Mouse (Mus musculus) CH12.LX (cell line): Measurements from ENCODE around the gene Uspl1. TPM values are rescaled to one million over a fixed set of nuclear protein-coding genes. Genes with fewer than 3 reads are reported as not detected.

ENCODE experiments used
- DNase-seq: peaks from one replicate; pipeline ENCODE4 v3.0.0-alpha.2; 2013; ENCODE audit errors: extremely low read depth
- H3K27ac ChIP-seq: 2 replicates; pipeline ENCODE4 v1.5.1; 2012; ENCODE audit warnings: low read depth, mild to moderate bottlenecking, control low read depth, moderate library complexity; ENCODE audit not compliant: insufficient read depth
- H3K27me3 ChIP-seq: replicated peaks from 2 replicates; pipeline ENCODE3; 2012; ENCODE audit warnings: inconsistent platforms
- H3K36me3 ChIP-seq, 2 experiments: replicated peaks in 1 of 2; 2 replicates each; pipeline versions ENCODE3 to v1.6.1; 2012; ENCODE audit warnings: inconsistent platforms in 1 of 2, low read length in 1 of 2, mild to moderate bottlenecking in 1 of 2, mixed read lengths in 1 of 2, moderate library complexity in 1 of 2; ENCODE audit not compliant: control insufficient read depth in 1 of 2, insufficient read depth in 1 of 2
- H3K4me1 ChIP-seq, 2 experiments: 2 replicates each; pipeline ENCODE4 v1.6.1; 2012; ENCODE audit warnings: inconsistent platforms in 1 of 2, moderate library complexity in 1 of 2; ENCODE audit not compliant: insufficient read depth in 2 of 2, control insufficient read depth in 1 of 2
- H3K4me2 ChIP-seq: 2 replicates; pipeline ENCODE4 v1.6.1; 2012; ENCODE audit warnings: low read depth, mild to moderate bottlenecking, control low read depth; ENCODE audit not compliant: poor library complexity, insufficient read depth, severe bottlenecking
- H3K4me3 ChIP-seq, 3 experiments: fragments of 150-350 bp in 1 of 3; sonication (generic) in 1 of 3; replicated peaks in 1 of 3; 2 replicates each; pipeline versions ENCODE3 to v1.5.1; 2011 to 2012; ENCODE audit warnings: low read depth in 2 of 3, low read length in 2 of 3, mild to moderate bottlenecking in 2 of 3, moderate library complexity in 2 of 3, control low read depth in 1 of 3, improper control_type of control experiment in 1 of 3, inconsistent platforms in 1 of 3, mixed read lengths in 1 of 3; ENCODE audit not compliant: poor library complexity in 1 of 3
- H3K79me2 ChIP-seq: replicated peaks from 2 replicates; pipeline ENCODE4 v1.6.1; 2012; ENCODE audit warnings: mild to moderate bottlenecking, moderate library complexity; ENCODE audit not compliant: control insufficient read depth, poor library complexity, insufficient read depth, severe bottlenecking; ENCODE audit errors: extremely low read depth
- H3K9ac ChIP-seq: 2 replicates; pipeline ENCODE4 v1.6.1; 2012; ENCODE audit warnings: low read depth, mild to moderate bottlenecking, control low read depth, moderate library complexity; ENCODE audit not compliant: insufficient read depth
- H3K9me3 ChIP-seq: replicated peaks from 2 replicates; pipeline ENCODE3; 2012; ENCODE audit warnings: low read length, inconsistent platforms, mixed read lengths
- BHLHE40 ChIP-seq: IDR thresholded peaks from 2 replicates; pipeline ENCODE4 v1.6.1; 2011; ENCODE audit warnings: mild to moderate bottlenecking, low read depth, low read length, improper control_type of control experiment
- E2F4 ChIP-seq: IDR thresholded peaks from 2 replicates; pipeline ENCODE4 v1.6.1; 2011; ENCODE audit warnings: low read depth, low read length, improper control_type of control experiment; ENCODE audit not compliant: insufficient replicate concordance
- ELF1 ChIP-seq: IDR thresholded peaks from 2 replicates; pipeline ENCODE4 v1.6.1; 2014; ENCODE audit warnings: low read depth, mild to moderate bottlenecking, inconsistent platforms, low read length, improper control_type of control experiment
- EP300 ChIP-seq: IDR thresholded peaks from 2 replicates; pipeline ENCODE4 v1.6.1; 2011; ENCODE audit warnings: low read length, improper control_type of control experiment
- ETS1 ChIP-seq: conservative IDR thresholded peaks from 2 replicates; pipeline ENCODE4 v1.6.1; 2012; ENCODE audit warnings: low read depth, mild to moderate bottlenecking, inconsistent platforms, low read length, improper control_type of control experiment, moderate library complexity
- GABPA ChIP-seq: IDR thresholded peaks from 2 replicates; pipeline ENCODE4 v1.6.1; 2012; ENCODE audit warnings: low read depth, low read length, improper control_type of control experiment, inconsistent platforms; ENCODE audit not compliant: insufficient replicate concordance
- HCFC1 ChIP-seq: IDR thresholded peaks from 2 replicates; pipeline ENCODE4 v1.6.1; 2012; ENCODE audit warnings: low read depth, mild to moderate bottlenecking, inconsistent platforms, low read length, improper control_type of control experiment
- IRF4 ChIP-seq: IDR thresholded peaks from 2 replicates; pipeline ENCODE4 v1.6.1; 2014; ENCODE audit warnings: low read depth, mild to moderate bottlenecking, inconsistent platforms, low read length, improper control_type of control experiment
- JUND ChIP-seq: conservative IDR thresholded peaks from 2 replicates; pipeline ENCODE4 v1.6.1; 2011; ENCODE audit warnings: low read depth, low read length, improper control_type of control experiment
- KAT2A ChIP-seq: IDR thresholded peaks from 2 replicates; pipeline ENCODE4 v1.6.1; 2012; ENCODE audit warnings: low read length, improper control_type of control experiment, inconsistent platforms; ENCODE audit not compliant: insufficient replicate concordance
- MAFK ChIP-seq: IDR thresholded peaks from 2 replicates; pipeline ENCODE4 v1.6.1; 2011; ENCODE audit warnings: low read length, improper control_type of control experiment; ENCODE audit not compliant: insufficient replicate concordance
- MAZ ChIP-seq: IDR thresholded peaks from 2 replicates; pipeline ENCODE4 v1.6.1; 2012; ENCODE audit warnings: low read depth, mild to moderate bottlenecking, inconsistent platforms, low read length, improper control_type of control experiment, moderate library complexity
- MEF2A ChIP-seq: IDR thresholded peaks from 2 replicates; pipeline ENCODE4 v1.6.1; 2014; ENCODE audit warnings: low read depth, mild to moderate bottlenecking, inconsistent platforms, low read length, improper control_type of control experiment, borderline replicate concordance
- MXI1 ChIP-seq: IDR thresholded peaks from 2 replicates; pipeline ENCODE4 v1.6.1; 2011; ENCODE audit warnings: mild to moderate bottlenecking, low read depth, low read length, improper control_type of control experiment
- NELFE ChIP-seq: IDR thresholded peaks from 2 replicates; pipeline ENCODE4 v1.6.1; 2011; ENCODE audit warnings: low read depth, low read length, improper control_type of control experiment
- PAX5 ChIP-seq: IDR thresholded peaks from 2 replicates; pipeline ENCODE4 v1.6.1; 2012; ENCODE audit warnings: low read length, inconsistent platforms, mixed read lengths
- POLR2A ChIP-seq: IDR thresholded peaks from 2 replicates; pipeline ENCODE4 v1.6.1; 2011; ENCODE audit warnings: low read depth, mild to moderate bottlenecking, improper control_type of control experiment, low read length
- POLR2AphosphoS2 ChIP-seq: IDR thresholded peaks from 2 replicates; pipeline ENCODE4 v1.6.1; 2011; ENCODE audit warnings: low read depth, low read length, improper control_type of control experiment
- RCOR1 ChIP-seq: conservative IDR thresholded peaks from 2 replicates; pipeline ENCODE4 v1.6.1; 2012; ENCODE audit warnings: low read depth, mild to moderate bottlenecking, inconsistent platforms, low read length, improper control_type of control experiment
- SMC3 ChIP-seq: IDR thresholded peaks from 2 replicates; pipeline ENCODE4 v1.6.1; 2011; ENCODE audit warnings: low read depth, low read length, improper control_type of control experiment
- TBP ChIP-seq: conservative IDR thresholded peaks from 2 replicates; pipeline ENCODE4 v1.6.1; 2011; ENCODE audit warnings: low read depth, low read length, improper control_type of control experiment
- TCF12 ChIP-seq: IDR thresholded peaks from 2 replicates; pipeline ENCODE4 v1.6.1; 2014; ENCODE audit warnings: low read depth, mild to moderate bottlenecking, inconsistent platforms, low read length, improper control_type of control experiment
- UBTF ChIP-seq: IDR thresholded peaks from 2 replicates; pipeline ENCODE4 v1.6.1; 2012; ENCODE audit warnings: low read depth, mild to moderate bottlenecking, inconsistent platforms, low read length, improper control_type of control experiment, moderate library complexity
- USF1 ChIP-seq: IDR thresholded peaks from 2 replicates; pipeline ENCODE4 v1.6.1; 2014; ENCODE audit warnings: low read depth, mild to moderate bottlenecking, inconsistent platforms, low read length, improper control_type of control experiment
- ZKSCAN1 ChIP-seq: IDR thresholded peaks from 2 replicates; pipeline ENCODE4 v1.6.1; 2012; ENCODE audit warnings: low read depth, inconsistent platforms, low read length, improper control_type of control experiment, borderline replicate concordance
- ZMIZ1 ChIP-seq: IDR thresholded peaks from 2 replicates; pipeline ENCODE4 v1.6.1; 2012; ENCODE audit warnings: low read depth, mild to moderate bottlenecking, inconsistent platforms, low read length, improper control_type of control experiment
- dilution Hi-C: fragments of 300-500 bp; cut with MboI; formaldehyde crosslinking; loops from 2 replicates; pipeline ENCODE4 v1.14.3; 2020; ENCODE audit warnings: low sequenced_read_pairs; ENCODE audit not compliant: extremely low pct_unique_long_range_greater_than_20kb, extremely low pct_ligation_motif_present
- in situ Hi-C: fragments of 300-500 bp; cut with MboI; formaldehyde crosslinking; loops from 3 replicates; pipeline ENCODE4 v1.14.3; 2019; ENCODE audit warnings: low sequenced_read_pairs, low pct_ligation_motif_present, low pct_unique_long_range_greater_than_20kb, mixed read lengths
- polyA plus RNA-seq: library from polyadenylated mRNA; unstranded; fragments of >175 nt; gene quantifications from 2 replicates; pipeline ENCODE4 v1.2.1, GENCODE M21; 2012; ENCODE audit warnings: low read depth; ENCODE audit not compliant: insufficient read length
- total RNA-seq, 2 experiments: library from RNA; depleted of rRNA; stranded (reverse); fragments of 300-350 nt in 1 of 2; fragments of >200 nt in 1 of 2; gene quantifications; 2 replicates each; pipeline ENCODE4 v1.2.3; 2012 to 2014

Gene Uspl1
- total and polyA plus RNA-seq, 3 experiments = 37.9 to 41.6 (median 40.2) TPM

GRCm38 (mm10) chr5:149264405-149264804, 80.3 kb downstream of the Uspl1 start, which contains the start of gene Alox5ap:
TSS of gene Alox5ap (plus strand) at chr5:149264767.
- no peaks in the 10 kb centered on the region for H3K27me3 ChIP-seq
- H3K27ac ChIP-seq = no peak within 1 kb of the TSS
- no peaks in the 10 kb centered on the region for H3K9me3 ChIP-seq
- H3K4me2 ChIP-seq = no peak within 1 kb of the TSS
- in situ Hi-C loops (no loop called here), dilution Hi-C loops (no loop called here)
- H3K4me1 ChIP-seq = peaks cover 7 to 27% of the 10 kb centered on the region in 2 experiments
- H3K36me3 ChIP-seq = no peaks in the 10 kb centered on the region
- H3K9ac ChIP-seq = no peak within 1 kb of the TSS
- no peak for DNase-seq
- TF ChIP-seq RCOR1 (no peak), IRF4 (no peak), GABPA (no peak), ETS1 (no peak), NELFE (no peak), POLR2AphosphoS2 (no peak), ELF1 (no peak), MEF2A (no peak), MAZ (no peak), MAFK (no peak), TCF12 (no peak), E2F4 (no peak), EP300 (no peak), MXI1 (no peak), JUND (no peak), ZMIZ1 (no peak)
- H3K79me2 ChIP-seq = no peaks in the 10 kb centered on the region
- peak within 1 kb of the TSS in 1 of 3 experiments; percentile 27 for H3K4me3 ChIP-seq

GRCm38 (mm10) chr5:149264878-149265279, 80.7 kb downstream of the Uspl1 start:
- Histone ChIP-seq H3K4me3 (peak overlapping the region in 1 of 3 experiments; percentile 27), H3K4me1 (peaks cover 7 to 27% of the 10 kb centered on the region in 2 experiments), H3K9me3 (no peaks in the 10 kb centered on the region), H3K79me2 (no peaks in the 10 kb centered on the region), H3K27ac (no peak overlapping the region), H3K27me3 (no peaks in the 10 kb centered on the region), H3K9ac (no peak overlapping the region), H3K36me3 (no peaks in the 10 kb centered on the region), H3K4me2 (no peak overlapping the region)
- DNase-seq = peak; percentile 34
- in situ Hi-C loops (no loop called here), dilution Hi-C loops (no loop called here)
- TF ChIP-seq TCF12 = no peak
- no peak for TF ChIP-seq TBP
- no peak for TF ChIP-seq EP300
- no peak for TF ChIP-seq ZKSCAN1
- no peak for TF ChIP-seq BHLHE40
- TF ChIP-seq NELFE = no peak
- no peak for TF ChIP-seq IRF4
- no peak for TF ChIP-seq SMC3
- no peak for TF ChIP-seq HCFC1
- no peak for TF ChIP-seq UBTF
- TF ChIP-seq ZMIZ1 = no peak
- TF ChIP-seq MEF2A = no peak
- no peak for TF ChIP-seq KAT2A
- TF ChIP-seq USF1 = no peak
- no peak for TF ChIP-seq POLR2A
- TF ChIP-seq POLR2AphosphoS2 = no peak
- no peak for TF ChIP-seq RCOR1
- no peak for TF ChIP-seq JUND
- TF ChIP-seq PAX5 = no peak
